Mouse (Mus musculus) ES-Bruce4 (cell line): Measurements from ENCODE around the gene Fn3k. TPM values are rescaled to one million over a fixed set of nuclear protein-coding genes. Genes with fewer than 3 reads are reported as not detected.

Source experiments
- H3K27ac ChIP-seq: 2 replicates; pipeline ENCODE4 v1.5.1; 2012; ENCODE audit warnings: low read length, inconsistent platforms; ENCODE audit not compliant: insufficient read depth
- H3K27me3 ChIP-seq: 2 replicates; pipeline ENCODE4 v1.6.1; 2012; ENCODE audit warnings: mild to moderate bottlenecking, low read length, inconsistent platforms; ENCODE audit not compliant: control insufficient read depth, poor library complexity, insufficient read depth, severe bottlenecking
- H3K36me3 ChIP-seq: 2 replicates; pipeline ENCODE4 v1.6.1; 2012; ENCODE audit warnings: inconsistent platforms, mild to moderate bottlenecking, low read length, moderate library complexity; ENCODE audit not compliant: control insufficient read depth, poor library complexity, insufficient read depth, severe bottlenecking
- H3K4me1 ChIP-seq: one replicate; pipeline ENCODE4 v1.8.1; 2011; ENCODE audit warnings: low read length; ENCODE audit not compliant: control insufficient read depth, insufficient read depth
- H3K4me3 ChIP-seq: 2 replicates; pipeline ENCODE4 v1.5.1; 2011; ENCODE audit warnings: low read depth, mild to moderate bottlenecking, low read length
- H3K9ac ChIP-seq: 2 replicates; pipeline ENCODE4 v1.6.1; 2012; ENCODE audit warnings: low read depth, mild to moderate bottlenecking, inconsistent platforms; ENCODE audit not compliant: poor library complexity, severe bottlenecking
- H3K9me3 ChIP-seq: replicated peaks from 2 replicates; pipeline ENCODE4 v1.6.1; 2012; ENCODE audit warnings: mild to moderate bottlenecking, low read length, inconsistent platforms; ENCODE audit not compliant: control insufficient read depth, poor library complexity, insufficient read depth, severe bottlenecking
- CTCF ChIP-seq: IDR thresholded peaks from one replicate; pipeline ENCODE4 v1.8.1; 2011; ENCODE audit warnings: low read depth, low read length
- EP300 ChIP-seq: IDR thresholded peaks from 2 replicates; pipeline ENCODE4 v1.6.1; 2011; ENCODE audit warnings: low read depth, low read length; ENCODE audit not compliant: insufficient read depth
- POLR2A ChIP-seq: IDR thresholded peaks from one replicate; pipeline ENCODE4 v1.8.1; 2011; ENCODE audit warnings: low read length; ENCODE audit not compliant: insufficient read depth
- polyA plus RNA-seq: library from polyadenylated mRNA; stranded (reverse); fragments of >200 nt; gene quantifications from 2 replicates; pipeline ENCODE4 v1.2.4, GENCODE M21; 2011; ENCODE audit warnings: low read depth; ENCODE audit not compliant: missing spikeins, insufficient read depth, insufficient read length

Fn3k gene
- polyA plus RNA-seq, 1 experiment, result 0.79 TPM

- Histone ChIP-seq H3K9ac (no peak overlapping the region), H3K27ac (no peak overlapping the region), H3K4me1 (no peaks in the 10 kb centered on the region), H3K27me3 (no peaks in the 10 kb centered on the region), H3K9me3 (no peaks in the 10 kb centered on the region), H3K4me3 (no peak overlapping the region), H3K36me3 (no peaks in the 10 kb centered on the region)
- no peak for TF ChIP-seq POLR2A
- no peak for TF ChIP-seq CTCF
- no peak for TF ChIP-seq EP300
Measured at GRCm38 (mm10) chr11:121442076-121442475, 7.4 kb downstream of the Fn3k start.

GRCm38 (mm10) chr11:121451216-121451726, 16.6 kb downstream of the Fn3k start:
- Histone ChIP-seq H3K9me3 (no peaks in the 10 kb centered on the region), H3K27ac (no peak overlapping the region), H3K36me3 (no peaks in the 10 kb centered on the region), H3K9ac (0 out of 2 replicates have a peak overlapping the region, but pooled peaks have one; percentile 7), H3K4me1 (no peaks in the 10 kb centered on the region), H3K27me3 (no peaks in the 10 kb centered on the region), H3K4me3 (peak overlapping the region; percentile 96)
- TF ChIP-seq CTCF (no peak), EP300 (no peak), POLR2A (no peak)

GRCm38 (mm10) chr11:121451753-121452635, 17.3 kb downstream of the Fn3k start, which contains the start of gene Tbcd:
TSS of gene Tbcd (plus strand) at chr11:121451949.
- no peaks in the 10 kb centered on the region for H3K36me3 ChIP-seq
- TF ChIP-seq CTCF, result no peak
- TF ChIP-seq EP300, result peak; percentile 81
- TF ChIP-seq POLR2A, result peak; percentile 37
- no peak within 1 kb of the TSS for H3K27ac ChIP-seq
- no peaks in the 10 kb centered on the region for H3K4me1 ChIP-seq
- H3K4me3 ChIP-seq, result peak within 1 kb of the TSS; percentile 96
- no peaks in the 10 kb centered on the region for H3K27me3 ChIP-seq
- H3K9me3 ChIP-seq, result no peaks in the 10 kb centered on the region
- peak within 1 kb of the TSS; percentile 82 for H3K9ac ChIP-seq

GRCm38 (mm10) chr11:121457874-121458273, 23.2 kb downstream of the Fn3k start:
- H3K27ac ChIP-seq, result no peak overlapping the region
- TF ChIP-seq POLR2A, result no peak
- TF ChIP-seq EP300, result no peak
- TF ChIP-seq CTCF, result peak; percentile 67
- H3K36me3 ChIP-seq, result peaks cover 18% of the 10 kb centered on the region

GRCm38 (mm10) chr11:121467408-121467807, 32.7 kb downstream of the Fn3k start:
- Histone ChIP-seq H3K36me3 (peaks cover 16% of the 10 kb centered on the region), H3K27me3 (no peaks in the 10 kb centered on the region), H3K27ac (no peak overlapping the region), H3K4me1 (no peaks in the 10 kb centered on the region), H3K4me3 (no peak overlapping the region), H3K9ac (no peak overlapping the region), H3K9me3 (no peaks in the 10 kb centered on the region)
- no peak for TF ChIP-seq EP300
- no peak for TF ChIP-seq CTCF
- TF ChIP-seq POLR2A, result no peak

More at GRCm38 (mm10) chr11:121457874-121458273, 23.2 kb downstream of the Fn3k start:
- Histone ChIP-seq H3K9me3 (no peaks in the 10 kb centered on the region), H3K4me1 (no peaks in the 10 kb centered on the region), H3K4me3 (no peak overlapping the region), H3K27me3 (no peaks in the 10 kb centered on the region), H3K9ac (no peak overlapping the region)

- peaks cover 6% of the 10 kb centered on the region for H3K36me3 ChIP-seq
- H3K27me3 ChIP-seq, result no peaks in the 10 kb centered on the region
- H3K4me3 ChIP-seq, result no peak overlapping the region
- no peaks in the 10 kb centered on the region for H3K4me1 ChIP-seq
- H3K27ac ChIP-seq, result no peak overlapping the region
- H3K9me3 ChIP-seq, result no peaks in the 10 kb centered on the region
- no peak for TF ChIP-seq EP300
- TF ChIP-seq CTCF, result no peak
- no peak for TF ChIP-seq POLR2A
- H3K9ac ChIP-seq, result no peak overlapping the region
Measured at GRCm38 (mm10) chr11:121474831-121475230, 40.1 kb downstream of the Fn3k start.
